Mouse (Mus musculus): ENCODE measurements at regions not wholly inside any gene's neighbourhood (a gene's known extent, or its start where the extent isn't known, plus 50 kb on each side); places are given as distances from the start of the nearest gene placed in this dataset.

DNA sequence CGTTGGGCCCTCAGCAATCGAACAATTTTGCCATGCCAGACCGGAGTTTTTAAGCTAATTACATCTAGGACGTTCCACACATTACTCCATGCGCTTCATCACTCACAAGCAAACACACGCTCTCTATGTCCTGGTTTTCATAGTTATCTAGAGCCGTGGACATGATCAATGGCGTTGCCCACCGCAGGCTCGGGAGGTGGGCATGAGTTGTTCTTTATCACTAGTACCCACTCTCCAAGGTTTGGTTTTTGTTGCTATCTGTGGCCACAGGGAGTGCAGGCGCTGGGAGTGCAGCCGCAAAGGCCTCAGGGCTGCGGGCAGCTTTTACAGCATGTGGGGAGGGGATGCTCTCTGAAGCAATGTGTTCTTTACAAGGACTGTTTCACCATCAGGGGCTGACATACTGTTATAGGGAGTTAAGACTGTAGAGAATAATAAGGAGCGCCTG lies 226.8 kb downstream of the Ankrd50 start:
- TF ChIP-seq CTCF (IDR thresholded peaks at IDR 0.05) (no peak), EP300 (IDR thresholded peaks at IDR 0.05) (no peak)
